Mouse (Mus musculus) ovary, postnatal 10 days (tissue): Measurements from ENCODE around the gene Trove2.

Experiments used
- DNase-seq: peaks from one replicate; pipeline ENCODE4 v3.0.0; 2022; ENCODE audit warnings: low spot score

The Trove2 gene

GRCm38 (mm10) chr1:143776446-143777411, at the start of gene Trove2, which contains the start of gene Uchl5:
TSS of gene Trove2 (minus strand) at chr1:143777068.
TSS of gene Uchl5 (plus strand) at chr1:143777272.
- DNase-seq, result peak; percentile 94

DNA sequence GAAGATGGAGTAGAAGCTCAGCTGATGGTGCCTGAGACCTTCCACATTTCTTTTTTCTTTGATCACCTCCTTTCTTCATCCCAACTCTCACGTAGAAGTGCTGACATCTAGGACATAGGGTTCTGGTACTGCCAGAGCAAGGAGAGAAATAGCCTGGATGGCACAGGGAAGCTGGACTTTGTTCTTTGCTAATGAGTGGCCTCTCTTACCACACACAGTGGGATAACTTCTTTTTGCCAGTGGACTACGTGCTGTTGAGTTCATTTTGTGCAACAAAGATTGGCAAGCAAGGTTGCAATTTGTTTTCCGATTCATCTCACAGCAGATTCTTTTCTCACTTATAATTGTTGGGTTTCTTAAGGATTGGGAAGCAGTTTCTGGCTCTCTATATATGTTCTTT, 45.8 kb upstream of the Trove2 start:
- no peak for DNase-seq

DNA sequence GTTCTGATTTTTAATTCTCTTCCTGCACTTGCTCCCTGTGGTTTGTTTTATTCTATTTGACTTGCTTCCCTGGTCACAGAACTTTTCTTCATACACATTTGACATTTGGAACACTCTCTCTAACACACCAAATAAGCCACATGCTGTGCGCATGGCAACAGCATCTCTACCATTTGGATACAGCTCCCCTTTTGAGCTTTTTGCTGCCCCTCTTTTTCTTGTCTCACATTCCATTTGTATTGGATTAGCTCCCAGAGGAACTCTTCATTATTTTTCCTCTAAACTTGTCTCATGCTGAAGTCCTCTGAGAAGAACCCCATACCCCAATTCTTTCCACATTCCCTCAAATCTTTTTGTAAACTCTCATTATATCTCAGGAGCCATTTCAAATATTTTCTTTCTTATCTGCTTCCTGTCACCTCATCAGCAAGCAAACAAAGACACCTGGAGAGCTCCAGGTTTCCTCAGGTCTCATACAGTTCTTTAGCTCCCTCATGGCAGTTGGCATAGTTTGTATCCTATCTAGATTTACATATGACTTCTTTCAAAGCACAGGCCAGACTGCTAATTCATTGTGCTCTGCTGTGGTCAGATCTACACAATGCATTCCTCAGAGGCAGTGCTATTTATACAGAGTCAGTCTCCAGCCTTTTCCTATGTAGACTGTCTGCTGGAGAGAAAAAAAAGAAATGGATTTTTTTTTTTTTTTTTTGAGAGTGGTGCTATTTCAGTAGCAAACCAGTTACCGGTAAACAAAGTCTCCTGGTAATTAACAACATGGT, 43.4 kb upstream of the Trove2 start:
- DNase-seq, result no peak

GRCm38 (mm10) chr1:143813676-143814360, 37.0 kb upstream of the Trove2 start:
- peak; percentile 70 for DNase-seq

GRCm38 (mm10) chr1:143809062-143809461, 32.2 kb upstream of the Trove2 start:
- DNase-seq, result no peak

DNA sequence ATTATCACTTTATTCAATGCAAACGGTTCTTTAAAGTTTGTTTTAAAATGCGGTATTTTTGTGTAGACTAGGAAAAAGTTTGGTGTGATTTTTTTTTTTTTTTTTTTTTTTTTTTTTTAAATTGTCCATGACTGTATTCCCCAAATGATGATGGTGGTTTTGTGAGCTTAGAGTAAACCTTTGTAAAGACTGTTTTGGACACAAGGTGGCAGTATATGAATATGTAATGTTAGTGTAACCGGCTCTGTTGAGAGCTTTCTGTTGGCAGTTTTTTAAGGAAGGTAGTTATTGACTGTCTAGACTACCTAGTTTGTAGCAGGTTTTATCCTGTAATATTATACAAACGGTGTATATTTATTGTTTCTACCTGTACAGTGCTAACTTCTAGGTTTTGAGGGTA, 26.7 kb upstream of the Trove2 start:
- no peak for DNase-seq

- no peak for DNase-seq
These were observed 11.8 kb upstream of the Trove2 start for GRCm38 (mm10) chr1:143788584-143789227.

- DNase-seq, result no peak
These were observed 820 bp upstream of the Trove2 start for GRCm38 (mm10) chr1:143777558-143778218.

GRCm38 (mm10) chr1:143773909-143774308, 3.0 kb downstream of the Trove2 start:
- no peak for DNase-seq

GRCm38 (mm10) chr1:143773082-143773481, 3.8 kb downstream of the Trove2 start:
- DNase-seq, result no peak

- DNase-seq, result no peak
These were observed 6.3 kb downstream of the Trove2 start for GRCm38 (mm10) chr1:143770444-143771109.

DNA sequence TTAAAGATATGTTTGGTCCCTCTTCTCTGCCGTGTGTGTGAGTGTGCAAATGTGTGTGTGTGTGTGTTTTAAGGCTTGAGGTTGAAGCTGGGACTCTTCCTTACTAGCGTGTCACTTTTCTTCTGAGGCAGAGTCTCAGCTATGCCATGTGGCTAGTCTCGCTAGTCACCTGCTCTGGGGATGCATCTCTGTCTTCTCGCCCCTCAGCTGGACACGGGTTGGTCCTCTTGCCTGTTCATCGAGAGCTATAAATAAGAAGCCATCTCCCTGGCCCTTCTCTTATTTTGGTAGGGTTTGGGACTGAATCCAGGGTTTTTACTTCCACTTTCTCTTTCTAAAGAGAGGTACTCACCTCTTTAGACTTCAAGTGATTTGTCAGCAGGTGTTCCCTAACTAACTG, 10.6 kb downstream of the Trove2 start:
- DNase-seq, result no peak

DNA sequence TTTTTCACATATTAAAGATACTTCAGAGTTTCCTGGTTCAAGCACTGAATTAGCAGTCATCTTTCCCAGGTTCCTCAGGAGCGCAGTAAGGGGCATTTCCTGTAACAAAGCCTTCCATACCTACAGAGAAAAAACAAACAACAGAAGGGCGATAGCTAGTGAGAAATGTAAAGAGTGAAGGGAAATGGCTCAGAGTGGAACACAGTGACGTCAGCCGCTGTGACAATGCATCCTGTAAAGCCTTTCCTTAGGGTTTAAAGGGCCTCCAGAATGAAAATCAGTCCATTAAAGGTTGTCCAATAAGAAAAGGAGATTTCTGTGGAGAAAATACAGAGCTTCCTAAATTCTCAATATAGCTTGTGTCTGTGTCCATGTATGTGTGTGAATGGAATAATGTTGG, 11.1 kb downstream of the Trove2 start:
- DNase-seq, result no peak

DNA sequence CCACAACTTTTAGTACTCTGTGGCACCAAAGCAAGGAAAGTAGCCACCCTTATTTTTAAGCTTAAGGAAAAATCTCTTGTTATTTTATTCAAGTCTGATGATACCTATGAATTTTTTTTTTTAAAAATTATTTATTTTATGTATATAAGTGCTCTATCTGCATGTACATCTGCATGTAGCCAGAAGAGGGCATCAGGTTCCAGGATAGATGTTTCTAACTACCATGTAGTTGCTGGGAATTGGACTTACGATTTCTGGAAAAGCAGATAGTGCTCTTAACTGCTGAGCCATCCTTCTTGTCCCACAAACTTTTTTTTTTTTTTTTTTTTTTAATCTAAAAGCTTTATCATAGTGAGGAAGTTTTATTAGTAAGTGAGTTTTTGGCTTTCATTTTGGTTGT, 12.4 kb downstream of the Trove2 start:
- no peak for DNase-seq

- DNase-seq, result no peak
These were observed 14.7 kb downstream of the Trove2 start for GRCm38 (mm10) chr1:143762159-143762558.

DNA sequence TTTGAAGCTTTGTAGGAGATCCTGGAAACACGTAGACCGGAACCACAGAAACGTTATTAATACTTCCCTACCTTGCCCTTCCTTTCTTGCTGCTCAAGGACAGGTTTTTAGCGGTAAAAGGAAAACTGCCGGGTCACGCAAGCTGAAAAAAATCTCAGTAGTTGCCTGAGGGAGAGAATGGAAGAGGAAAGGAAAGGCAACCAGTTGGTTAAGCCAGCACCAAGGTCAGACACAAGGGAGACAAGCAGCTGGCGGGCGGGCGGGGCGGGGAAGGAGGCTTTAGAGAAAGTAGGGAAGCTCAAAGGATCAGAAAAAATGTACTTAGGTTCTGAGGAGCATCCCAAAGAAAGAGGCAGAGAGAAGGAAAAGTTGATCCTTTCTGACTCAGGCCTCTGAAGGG, 31.0 kb downstream of the Trove2 start:
- DNase-seq, result no peak

GRCm38 (mm10) chr1:143742186-143742585, 34.7 kb downstream of the Trove2 start:
- DNase-seq, result no peak

GRCm38 (mm10) chr1:143741331-143741730, 35.5 kb downstream of the Trove2 start:
- no peak for DNase-seq

DNA sequence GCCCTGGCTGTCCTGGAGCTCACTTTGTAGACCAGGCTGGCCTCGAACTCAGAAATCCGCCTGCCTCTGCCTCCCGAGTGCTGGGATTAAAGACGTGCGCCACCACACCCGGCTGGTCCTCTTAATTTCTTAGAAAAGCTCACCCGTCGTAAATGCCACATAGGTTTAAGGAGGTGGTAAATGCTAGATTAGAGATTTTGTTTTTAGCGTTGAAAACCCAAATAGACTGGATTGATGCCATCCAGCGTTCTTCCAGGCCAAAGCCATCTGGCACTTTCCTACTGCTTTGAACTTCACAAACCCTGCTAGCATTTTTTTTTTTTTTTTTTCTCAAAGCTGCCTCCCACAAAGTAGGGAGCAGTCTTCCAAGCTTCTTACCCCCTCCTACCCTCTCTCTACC, 36.3 kb downstream of the Trove2 start:
- no peak for DNase-seq
